Mouse (Mus musculus) effector memory CD4-positive, alpha-beta T cell, adult 7 months (primary cell): Measurements from ENCODE around the gene Slu7. TPM values are rescaled to one million over a fixed set of nuclear protein-coding genes. Genes with fewer than 3 reads are reported as not detected.

Experiments used
- polyA plus RNA-seq: library from polyadenylated mRNA; unstranded; fragments of 100-300 nt; shearing (Covaris generic); gene quantifications from one replicate; pipeline ENCODE4 v1.2.1, GENCODE M21; 2017

The Slu7 gene
- polyA plus RNA-seq = 110 TPM

GRCm38 (mm10) chr11:43433254-43434023, at the start of gene Slu7:
Slu7 (plus strand) TSS chr11:43433744.

DNA sequence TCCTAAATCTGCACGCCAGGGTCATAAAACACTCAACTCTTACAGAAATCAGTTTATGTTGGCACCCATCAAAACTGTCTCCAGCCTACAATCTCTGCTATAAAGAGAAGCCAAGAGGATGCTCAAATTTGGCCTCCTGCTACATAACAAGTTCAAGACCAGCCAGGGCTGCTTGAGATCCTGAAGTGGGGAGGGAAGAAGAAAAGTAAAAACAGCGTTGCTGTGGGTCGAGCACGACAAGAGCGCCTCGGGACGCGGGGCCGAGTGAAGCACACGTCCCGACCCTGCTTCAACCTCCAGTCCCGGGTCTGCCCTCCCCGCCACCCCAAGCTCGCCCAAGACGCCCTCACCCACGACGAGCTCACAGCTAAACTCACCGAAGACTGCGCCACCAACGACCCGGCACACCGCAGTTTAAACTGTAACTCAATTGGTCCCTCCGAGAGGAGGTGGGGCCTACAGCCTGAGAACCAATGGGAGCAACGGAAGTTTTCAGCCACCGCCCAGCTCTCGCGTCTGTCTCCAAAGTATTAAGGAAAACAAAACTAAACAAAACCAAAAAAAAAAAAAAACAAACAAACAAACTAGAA, 7.6 kb upstream of the Slu7 start, which contains the start of gene Pttg1:
TSS of gene Pttg1 (minus strand) at position 428 of the 590 bp plus-strand sequence.

GRCm38 (mm10) chr11:43474225-43474774, 40.8 kb downstream of the Slu7 start, which contains the start of gene C1qtnf2:
C1qtnf2 (plus strand) TSS chr11:43474276.

Other genes starting within 250 kb of the Slu7 start
- gene Pttg1, start 7.5 kb upstream of the Slu7 start, polyA plus RNA-seq = 218 TPM
- not detected for gene C1qtnf2, start 40.5 kb downstream of the Slu7 start, polyA plus RNA-seq
- 0.18 TPM for gene Ccnjl, start 95.0 kb downstream of the Slu7 start, polyA plus RNA-seq
- gene 4933415A04Rik, start 153.3 kb downstream of the Slu7 start, polyA plus RNA-seq = 0.38 TPM
- not detected for gene Fabp6, start 167.8 kb downstream of the Slu7 start, polyA plus RNA-seq
- gene Pwwp2a, start 248.3 kb downstream of the Slu7 start, polyA plus RNA-seq = 70.3 TPM